Mouse (Mus musculus): ENCODE measurements around the gene Nat8f6.
"Not testable (repeated sequence)": the region's sequence is repeated elsewhere in the genome, so short reads cannot be mapped to it uniquely, and the experiment has no call there.

The Nat8f6 gene

GRCm38 (mm10) chr6:85836098-85836497 lies 15.3 kb upstream of the Nat8f6 start:
- DNase-seq (ENCODE audit: low spot score in 2 of 2), result not testable (repeated sequence)

DNA sequence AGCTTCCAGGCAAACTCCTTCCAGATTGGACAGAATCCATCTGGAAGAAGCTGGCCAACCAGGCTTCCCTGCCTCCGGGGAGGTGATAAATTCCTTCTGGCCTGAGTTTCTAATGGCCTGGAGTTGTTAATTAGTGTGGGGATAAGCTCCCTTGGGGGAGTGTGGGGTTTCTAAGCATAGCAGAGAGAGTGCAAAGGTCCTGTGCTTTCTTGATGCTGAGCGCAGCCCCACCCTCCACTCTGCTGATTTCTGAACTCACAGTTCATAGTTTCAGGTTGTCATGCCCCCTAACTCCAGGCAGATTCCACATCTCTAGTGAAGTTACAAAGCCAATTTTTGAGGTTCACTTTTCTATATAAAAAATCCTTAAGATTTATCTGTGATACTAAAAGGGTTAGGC lies 14.3 kb upstream of the Nat8f6 start:
- not testable (repeated sequence) for DNase-seq (ENCODE audit: low spot score in 2 of 2)

- peak in 1 of 2 experiments; percentile 21 for DNase-seq (ENCODE audit: low spot score in 2 of 2)
Observed at GRCm38 (mm10) chr6:85834504-85835100, 13.8 kb upstream of the Nat8f6 start.

DNA sequence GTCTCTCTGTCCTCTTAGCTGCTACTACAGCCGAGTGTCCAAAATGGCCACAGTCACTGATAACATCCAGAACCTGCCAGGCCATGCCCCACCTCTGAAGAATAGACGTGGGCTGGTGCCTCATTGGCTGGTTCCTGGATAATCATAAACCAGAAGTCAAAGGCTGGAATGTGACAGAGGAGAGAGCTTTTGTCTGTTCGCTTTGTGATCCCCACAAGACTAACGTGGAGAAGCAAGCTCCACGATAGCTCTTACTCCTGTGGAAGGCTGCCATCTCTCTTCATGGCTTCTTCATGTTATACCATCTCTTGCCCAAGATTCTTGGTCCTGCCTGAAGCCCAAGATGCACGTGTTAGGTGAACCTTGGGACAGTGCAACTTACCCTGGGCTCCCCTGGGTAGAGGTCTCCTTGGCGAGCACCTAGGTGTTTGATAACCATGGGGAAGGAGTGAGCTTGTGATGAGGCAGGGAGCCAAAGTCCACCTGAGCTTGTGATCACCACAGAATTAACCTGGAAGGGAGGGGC lies 11.1 kb upstream of the Nat8f6 start, which contains the start of gene Nat8:
TSS of gene Nat8 (minus strand) at position 287 of the 526 bp plus-strand sequence.
- DNase-seq (ENCODE audit: low spot score in 2 of 2), result no peak

DNA sequence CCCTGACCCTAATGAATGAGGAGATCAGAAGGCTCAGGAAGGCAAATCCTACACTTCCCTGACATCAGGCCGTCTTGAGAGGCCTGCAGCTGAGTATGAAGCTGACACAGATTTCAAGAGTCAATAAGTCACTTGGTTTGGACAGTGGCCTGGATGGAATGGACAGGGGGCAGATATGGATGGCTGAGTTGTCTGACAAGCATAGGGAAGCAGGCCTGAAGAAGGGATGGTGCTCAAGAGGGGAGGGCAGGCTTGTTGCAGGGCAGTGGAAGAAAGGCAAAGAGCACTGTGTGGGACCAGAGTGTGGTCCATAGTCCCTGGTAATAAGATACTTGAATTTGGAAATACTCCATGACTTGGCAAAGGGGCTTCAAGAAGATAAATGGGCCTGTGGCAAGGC lies 8.7 kb upstream of the Nat8f6 start:
- DNase-seq (ENCODE audit: low spot score in 2 of 2), result no peak

GRCm38 (mm10) chr6:85825886-85826285 lies 5.1 kb upstream of the Nat8f6 start:
- DNase-seq (ENCODE audit: low spot score in 2 of 2), result no peak

DNA sequence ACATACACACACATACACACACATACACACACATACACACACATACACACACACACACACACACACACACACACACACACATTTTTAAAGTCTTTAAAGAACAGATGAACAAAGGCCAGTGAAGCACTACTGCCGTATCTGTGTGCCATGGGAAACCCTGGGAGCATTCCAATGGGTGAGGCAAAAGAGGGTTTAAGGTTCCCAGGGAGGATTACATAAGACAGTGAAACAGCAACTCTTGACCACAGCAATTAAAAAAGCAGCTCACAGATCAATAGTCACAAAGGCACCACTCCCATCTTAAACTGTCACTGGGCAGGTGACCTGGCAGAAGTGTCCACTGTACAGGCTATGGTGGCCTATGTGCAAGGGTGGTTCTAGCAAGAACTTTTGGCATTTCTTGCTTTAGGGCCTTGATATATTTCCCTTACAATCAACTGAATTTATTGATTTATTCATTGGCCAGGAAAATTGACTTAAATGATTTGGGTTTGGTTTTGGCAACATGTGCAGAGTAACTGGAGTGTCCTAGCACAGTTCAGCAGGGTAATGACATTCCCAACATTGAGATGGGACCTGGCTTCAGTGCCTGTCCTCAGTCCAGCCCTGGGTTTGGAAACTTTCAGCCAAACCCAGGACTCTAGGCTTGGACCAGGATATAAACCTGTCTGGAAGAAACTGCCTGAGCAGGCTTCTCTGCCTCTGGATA lies 2.8 kb upstream of the Nat8f6 start:
- DNase-seq (ENCODE audit: low spot score in 2 of 2), result no peak

DNA sequence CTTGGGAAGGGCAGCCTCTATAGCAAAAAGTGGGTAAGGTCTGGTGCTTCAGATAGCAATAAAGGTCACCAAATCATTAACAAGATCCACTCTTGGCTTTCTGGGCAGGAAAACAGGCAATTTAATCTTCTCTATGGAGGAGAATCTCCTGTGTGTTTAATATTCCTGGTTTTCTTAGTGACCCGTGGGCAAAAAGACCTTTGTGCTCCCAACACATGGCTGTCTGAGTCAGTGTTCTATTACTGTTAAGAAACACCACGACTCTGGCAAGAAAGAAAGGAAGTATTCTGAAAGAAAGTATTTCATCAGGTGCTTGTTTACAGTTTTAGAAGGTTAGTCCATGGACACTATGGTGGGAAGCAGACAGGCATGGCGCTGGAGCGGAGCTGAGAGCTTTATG lies 1.5 kb upstream of the Nat8f6 start:
- no peak for DNase-seq (ENCODE audit: low spot score in 2 of 2)

GRCm38 (mm10) chr6:85818338-85818737 lies 2.4 kb downstream of the Nat8f6 start:
- DNase-seq (ENCODE audit: low spot score in 2 of 2), result no peak

GRCm38 (mm10) chr6:85813339-85813738 lies 7.4 kb downstream of the Nat8f6 start:
- no peak for DNase-seq (ENCODE audit: low spot score in 2 of 2)

DNA sequence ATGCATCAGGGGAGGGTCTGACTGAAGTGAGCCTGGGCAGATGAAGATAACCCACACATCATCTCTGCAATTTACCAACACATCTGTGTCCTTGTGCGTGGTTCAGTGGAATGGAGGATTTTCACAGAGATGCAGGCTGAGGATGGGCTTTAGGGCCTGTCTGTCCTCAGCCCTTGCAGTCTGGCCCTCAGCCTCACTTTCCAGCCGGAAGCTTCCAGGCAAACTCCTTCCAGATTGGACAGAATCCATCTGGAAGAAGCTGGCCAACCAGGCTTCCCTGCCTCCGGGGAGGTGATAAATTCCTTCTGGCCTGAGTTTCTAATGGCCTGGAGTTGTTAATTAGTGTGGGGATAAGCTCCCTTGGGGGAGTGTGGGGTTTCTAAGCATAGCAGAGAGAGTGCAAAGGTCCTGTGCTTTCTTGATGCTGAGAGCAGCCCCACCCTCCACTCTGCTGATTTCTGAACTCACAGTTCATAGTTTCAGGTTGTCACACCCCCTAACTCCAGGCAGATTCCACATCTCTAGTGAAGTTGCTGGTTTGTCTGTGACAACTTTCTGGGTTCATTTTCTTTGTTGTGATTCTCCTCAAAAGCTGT lies 9.7 kb downstream of the Nat8f6 start:
- DNase-seq (ENCODE audit: low spot score in 2 of 2), result not testable (repeated sequence)

DNA sequence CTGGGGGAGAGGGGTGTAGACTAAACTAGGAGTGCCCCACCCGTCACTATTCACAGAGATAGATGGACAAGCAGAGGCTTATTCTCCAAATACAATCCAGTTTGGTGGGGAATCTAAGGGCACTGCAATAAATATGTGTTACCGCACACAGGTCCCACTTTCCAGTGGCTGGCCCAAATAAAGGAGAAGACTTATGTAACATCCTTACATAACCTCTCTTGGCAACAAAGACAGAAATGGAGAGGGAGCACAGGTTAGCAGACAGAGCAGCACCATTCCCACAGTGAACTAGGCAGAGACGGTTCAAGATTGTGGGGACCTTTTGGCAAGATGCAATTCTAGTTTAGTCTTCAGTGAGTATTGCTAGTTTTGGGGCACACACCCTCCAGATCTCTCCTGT lies 10.2 kb downstream of the Nat8f6 start:
- DNase-seq (ENCODE audit: low spot score in 2 of 2), result not testable (repeated sequence)

DNA sequence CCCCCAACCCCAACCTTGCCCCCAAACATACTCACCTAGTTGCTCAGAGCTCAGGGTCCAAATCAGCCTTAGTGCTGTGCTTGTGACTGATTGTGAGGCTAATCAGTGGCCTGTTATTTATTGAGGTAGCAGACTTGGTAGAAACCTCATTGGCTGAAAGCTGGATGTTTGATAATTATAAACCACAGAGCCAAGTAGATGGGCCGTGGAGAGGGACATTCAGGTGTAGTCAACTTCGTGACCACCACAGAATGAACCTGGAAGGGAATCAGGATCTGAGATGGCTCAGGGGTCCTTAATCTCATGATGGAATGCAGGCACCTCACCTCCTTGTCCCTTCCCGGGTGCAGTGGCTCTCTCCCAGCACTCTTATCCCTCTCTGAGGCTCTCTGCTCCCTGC lies 11.0 kb downstream of the Nat8f6 start:
- DNase-seq (ENCODE audit: low spot score in 2 of 2), result not testable (repeated sequence)

DNA sequence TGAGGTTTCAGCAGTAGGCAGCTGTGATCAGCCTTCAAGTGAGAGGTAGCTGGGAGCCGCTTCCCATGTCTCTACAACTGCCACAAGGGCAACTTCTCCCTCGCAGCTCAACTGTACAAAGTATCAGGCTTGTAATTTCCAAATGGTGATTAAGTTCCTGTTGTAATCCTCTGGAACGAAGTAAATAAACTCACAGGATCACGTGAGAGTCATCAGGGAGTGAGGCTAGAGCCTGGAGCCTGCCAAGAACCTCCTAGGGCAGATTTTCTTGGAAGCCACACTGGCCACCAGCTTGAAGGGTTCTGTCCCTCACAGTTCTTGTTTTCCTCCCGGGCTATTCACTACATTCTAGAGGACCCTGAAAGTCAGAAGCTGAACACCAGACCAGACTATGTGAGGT lies 17.6 kb downstream of the Nat8f6 start:
- not testable (repeated sequence) for DNase-seq (ENCODE audit: low spot score in 2 of 2)

DNA sequence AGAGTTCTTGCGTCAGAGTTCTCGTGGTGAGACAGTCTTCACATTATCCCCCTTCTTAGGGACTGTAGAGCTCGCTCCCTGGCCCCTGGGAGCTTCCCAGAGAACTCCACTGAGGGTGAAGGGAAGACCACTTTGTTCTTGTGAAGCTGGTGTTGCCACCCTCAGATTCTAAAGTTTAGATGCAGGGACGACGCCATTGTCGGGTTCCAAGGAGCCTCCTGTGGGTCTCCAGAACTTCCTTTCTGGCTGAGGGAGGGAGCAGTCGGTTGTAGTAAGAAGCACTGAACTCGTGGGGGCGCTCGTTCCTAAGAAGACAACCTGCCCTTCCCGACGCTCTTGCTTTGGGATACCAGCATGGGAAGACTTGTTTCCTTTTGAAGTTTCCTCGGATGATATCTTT lies 55.2 kb downstream of the Nat8f6 start, which contains the start of gene Nat8f3:
TSS of gene Nat8f3 (minus strand) at position 223 of the 400 bp plus-strand sequence.
- DNase-seq (ENCODE audit: low spot score in 2 of 2), result peak; percentile 5

GRCm38 (mm10) chr6:85763127-85764070 lies 57.4 kb downstream of the Nat8f6 start:
- not testable (repeated sequence) for DNase-seq (ENCODE audit: low spot score in 2 of 2)

DNA sequence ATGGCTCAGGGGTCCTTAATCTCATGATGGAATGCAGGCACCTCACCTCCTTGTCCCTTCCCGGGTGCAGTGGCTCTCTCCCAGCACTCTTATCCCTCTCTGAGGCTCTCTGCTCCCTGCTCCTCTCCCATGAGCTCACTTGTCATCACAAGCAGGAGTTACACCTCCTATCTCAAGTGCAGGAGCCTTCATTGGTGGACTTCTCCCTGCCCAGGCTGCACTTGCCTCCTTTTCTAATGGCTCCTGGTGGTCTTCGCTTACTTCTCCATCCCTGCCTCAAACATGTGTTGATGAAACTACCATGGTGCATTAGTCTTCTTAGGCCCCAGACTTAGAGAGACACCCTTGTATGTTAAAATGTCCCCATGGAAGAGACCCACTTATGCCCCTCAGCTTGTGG lies 58.1 kb downstream of the Nat8f6 start:
- DNase-seq (ENCODE audit: low spot score in 2 of 2), result not testable (repeated sequence)

All from right cerebral cortex, adult 2 months (tissue).